Mouse (Mus musculus) megakaryocyte, embryonic 14.5 days (primary cell): Measurements from ENCODE around the gene Trp53rkb.

Experiments used
- FLI1 ChIP-seq: IDR thresholded peaks from 2 replicates; pipeline ENCODE4 v1.6.1; 2012; ENCODE audit warnings: low read length, inconsistent platforms, mixed read lengths
- GATA1 ChIP-seq: IDR thresholded peaks from 3 replicates; pipeline ENCODE4 v1.6.1; 2012; ENCODE audit warnings: mixed read lengths, low read length, inconsistent platforms, borderline replicate concordance

- TF ChIP-seq GATA1 (no peak), FLI1 (no peak)
These were observed 18.5 kb downstream of the Trp53rkb start for GRCm38 (mm10) chr2:166810821-166811220.
